Mouse (Mus musculus) stomach, postnatal 0 days (tissue): ENCODE results near the gene Smad6.

ENCODE experiments used
- CTCF ChIP-seq: IDR thresholded peaks from 2 replicates; pipeline ENCODE4 v1.5.1; 2016; ENCODE audit warnings: antibody characterized with exemption, low read depth, mild to moderate bottlenecking, moderate library complexity
- EP300 ChIP-seq: optimal IDR thresholded peaks from 2 replicates; pipeline ENCODE3; 2016; ENCODE audit warnings: antibody characterized with exemption

DNA sequence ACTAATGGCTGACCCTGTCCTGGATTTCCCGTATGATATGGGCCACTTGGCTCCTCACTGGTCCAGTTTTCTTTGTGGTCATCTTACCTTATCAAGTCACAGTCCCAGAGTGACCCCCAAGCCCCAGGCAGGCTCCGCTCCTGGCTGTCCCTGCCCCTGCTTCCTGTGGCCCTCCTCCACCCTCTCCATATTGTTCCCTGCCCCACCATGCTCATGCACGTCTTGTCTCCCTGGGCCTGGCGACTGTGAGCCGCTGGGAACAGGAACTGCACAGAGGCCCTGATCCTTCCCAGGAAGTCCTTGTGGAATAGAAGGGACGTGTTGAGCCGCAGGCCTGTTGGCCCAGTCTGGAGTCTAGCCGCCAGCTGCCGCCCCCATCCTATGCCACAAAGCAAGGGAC lies 33.3 kb upstream of the Smad6 start:
- TF ChIP-seq EP300, result no peak
- no peak for TF ChIP-seq CTCF
